7 mouse cellular contexts compared by ENCODE assay signal in genomic region chr2:58567866-58568719, GRCm38 (mm10). TPM values are rescaled to one million over a fixed set of nuclear protein-coding genes. Genes with fewer than 3 reads are reported as not detected.
DNase-seq lines count a peak whose midpoint lies in the region; ATAC-seq and TF ChIP-seq lines count a peak whose summit lies in the region.

No protein-coding gene starts in this region.

- H3K27me3 ChIP-seq in testis, adult 2 months (ENCODE audit: control insufficient read depth, insufficient read depth, low read length) = no peaks in the 10 kb centered on the region; the same call in 1 of the 2 replicates
- H3K27me3 ChIP-seq in hindbrain, postnatal 0 days (ENCODE audit: insufficient read depth, low read length) = no peaks in the 10 kb centered on the region
- no peaks in the 10 kb centered on the region for H3K27me3 ChIP-seq in midbrain, embryonic 13.5 days

- H3K9ac ChIP-seq in hindbrain, postnatal 0 days (replicated peaks; ENCODE audit: low read length) = peak overlapping the region; percentile 92
- H3K9ac ChIP-seq in midbrain, embryonic 13.5 days (replicated peaks) = peak overlapping the region; percentile 91

- no peak overlapping the region for H3K4me3 ChIP-seq in testis, adult 2 months (ENCODE audit: control insufficient read depth, low read depth, low read length)
- H3K4me3 ChIP-seq in hindbrain, postnatal 0 days (ENCODE audit: low read length) = peak overlapping the region; percentile 93
- peak overlapping the region; percentile 91 for H3K4me3 ChIP-seq in midbrain, embryonic 13.5 days (replicated peaks)

- H3K36me3 ChIP-seq in testis, adult 2 months (ENCODE audit: control insufficient read depth, insufficient read depth, low read length) = no peaks in the 10 kb centered on the region
- no peaks in the 10 kb centered on the region for H3K36me3 ChIP-seq in hindbrain, postnatal 0 days (ENCODE audit: insufficient read depth, low read length)
- no peaks in the 10 kb centered on the region for H3K36me3 ChIP-seq in midbrain, embryonic 13.5 days

- no peak for TF ChIP-seq CTCF in testis, adult 2 months (IDR thresholded peaks at IDR 0.05; ENCODE audit: control insufficient read depth, insufficient read depth, insufficient replicate concordance, low read depth, low read length)
- no peak for TF ChIP-seq CTCF in hindbrain, postnatal 0 days (IDR thresholded peaks at IDR 0.05; ENCODE audit: low read depth)

- no peaks in the 10 kb centered on the region; the same call in none of the 2 replicates for H3K4me1 ChIP-seq in testis, adult 2 months (ENCODE audit: control insufficient read depth, insufficient read depth, low read length)
- H3K4me1 ChIP-seq in hindbrain, postnatal 0 days (ENCODE audit: insufficient read depth, low read length) = peaks cover 19% of the 10 kb centered on the region
- H3K4me1 ChIP-seq in midbrain, embryonic 13.5 days (replicated peaks) = peaks cover 43% of the 10 kb centered on the region

- H3K9me3 ChIP-seq in hindbrain, postnatal 0 days (ENCODE audit: low read length) = no peaks in the 10 kb centered on the region
- no peaks in the 10 kb centered on the region for H3K9me3 ChIP-seq in midbrain, embryonic 13.5 days

- DNase-seq in testis, postnatal 10 days (ENCODE audit: low spot score) = no peak
- DNase-seq in embryo, embryonic 10 days (ENCODE audit: low spot score) = peak; percentile 25
- peak; percentile 27 for DNase-seq in hindbrain, postnatal 0 days (ENCODE audit: low spot score)
- no peak for DNase-seq in spleen, postnatal 14 days (ENCODE audit: low spot score in 2 of 2)
- no peak for DNase-seq in B cell, adult 2 months

- 8% methylated on average over 12 of the region's 12 CpGs for WGBS in hindbrain, postnatal 0 days
- 5% methylated on average over 12 of the region's 12 CpGs for WGBS in midbrain, embryonic 13.5 days

- peak overlapping the region; percentile 72 for H3K4me2 ChIP-seq in hindbrain, postnatal 0 days (ENCODE audit: low read depth, low read length)
- peak overlapping the region; percentile 72 for H3K4me2 ChIP-seq in midbrain, embryonic 13.5 days (replicated peaks)

- TF ChIP-seq POLR2A in testis, adult 2 months (IDR thresholded peaks at IDR 0.05; ENCODE audit: control insufficient read depth, low read depth, low read length) = no peak

- 0 out of 2 replicates have a peak overlapping the region, but pooled peaks have one; percentile 1 for H3K27ac ChIP-seq in testis, adult 2 months (ENCODE audit: control insufficient read depth, insufficient read depth, low read depth, low read length)
- peak overlapping the region; percentile 99 for H3K27ac ChIP-seq in hindbrain, postnatal 0 days
- peak overlapping the region; percentile 98 for H3K27ac ChIP-seq in midbrain, embryonic 13.5 days

- ATAC-seq in hindbrain, postnatal 0 days = peak; percentile 6; the same call in 1 of the 2 replicates
- ATAC-seq in midbrain, embryonic 13.5 days = no peak

RNA-seq across cellular contexts. Expression of gene Upp2, which starts 1.0 kb away (rescaled TPM):
- 6.6 and 7.0 TPM in 2 replicates for polyA plus RNA-seq in testis, adult 2 months (2012; rRNA removed)
- 6.8 and 7.8 TPM in 2 replicates for total RNA-seq in hindbrain, postnatal 0 days (2014; rRNA removed)
- 10.4 and 11.8 TPM in 2 replicates for polyA plus RNA-seq in hindbrain, postnatal 0 days (2015; fragmentation: Nextera tagmentation; extraction: Ambion mirVana)
- polyA plus RNA-seq in midbrain, embryonic 13.5 days (2015; fragmentation: Nextera tagmentation; extraction: Ambion mirVana) = 9.8 and 11.6 TPM in 2 replicates

RNA-seq across cellular contexts. Expression of gene Acvr1, which starts 1.1 kb away (rescaled TPM):
- 2.0 and 2.3 TPM in 2 replicates for polyA plus RNA-seq in testis, adult 2 months (2012; rRNA removed)
- 11.5 and 12.5 TPM in 2 replicates for total RNA-seq in hindbrain, postnatal 0 days (2014; rRNA removed)
- polyA plus RNA-seq in hindbrain, postnatal 0 days (2015; fragmentation: Nextera tagmentation; extraction: Ambion mirVana) = 4.9 and 5.0 TPM in 2 replicates
- polyA plus RNA-seq in midbrain, embryonic 13.5 days (2015; fragmentation: Nextera tagmentation; extraction: Ambion mirVana) = 3.6 and 4.2 TPM in 2 replicates

Comparison
In these comparisons a context has a peak if more than half of its experiments do, and no peak if none do; other contexts are left out.
1. H3K27ac ChIP-seq: peak in every context shown above with its lines; median percentile 99 in hindbrain, postnatal 0 days; 98 in midbrain, embryonic 13.5 days; 1 in testis, adult 2 months.
2. DNase-seq: peak in embryo, embryonic 10 days (single experiment) and hindbrain, postnatal 0 days (single experiment); none in testis, postnatal 10 days (single experiment), spleen, postnatal 14 days (0 of 2) and B cell, adult 2 months (0 of 2).